Mouse (Mus musculus): ENCODE measurements around the gene Tubd1. TPM values are rescaled to one million over a fixed set of nuclear protein-coding genes. Genes with fewer than 3 reads are reported as not detected.

The Tubd1 gene
- total and polyA plus RNA-seq, 2 experiments from 2014 or later = 2.6 to 6.4 TPM

GRCm38 (mm10) chr11:86583990-86584897 is 39.5 kb downstream of the Tubd1 start:
- 90% methylated on average over 14 of the region's 14 CpGs for WGBS
- no peaks in the 10 kb centered on the region for H3K36me3 ChIP-seq (ENCODE audit: insufficient read depth, low read length)
- no peaks in the 10 kb centered on the region for H3K27me3 ChIP-seq (ENCODE audit: insufficient read depth, low read length)
- no peak overlapping the region for H3K27ac ChIP-seq
- H3K4me2 ChIP-seq (ENCODE audit: low read depth, low read length) = no peak overlapping the region
- no peak for TF ChIP-seq CTCF (IDR thresholded peaks at IDR 0.05; ENCODE audit: low read depth)
- 0 out of 2 replicates have a peak, but pooled peaks cover 3% of the 10 kb centered on the region for H3K4me1 ChIP-seq (ENCODE audit: insufficient read depth, low read length)
- no peak overlapping the region for H3K9ac ChIP-seq (replicated peaks; ENCODE audit: low read length)
- no peak overlapping the region for H3K4me3 ChIP-seq (ENCODE audit: low read length)
- H3K9me3 ChIP-seq (ENCODE audit: low read length) = no peaks in the 10 kb centered on the region
- DNase-seq (ENCODE audit: low spot score) = no peak
- ATAC-seq = no peak

- ATAC-seq = no peak
These were observed 40.3 kb downstream of the Tubd1 start for GRCm38 (mm10) chr11:86584898-86585597.

GRCm38 (mm10) chr11:86585598-86585984 is 40.8 kb downstream of the Tubd1 start:
- H3K36me3 ChIP-seq (ENCODE audit: insufficient read depth, low read length) = no peaks in the 10 kb centered on the region
- H3K27me3 ChIP-seq (ENCODE audit: insufficient read depth, low read length) = no peaks in the 10 kb centered on the region
- no peak for ATAC-seq
- 62% methylated on average over 3 of the region's 3 CpGs for WGBS
- no peaks in the 10 kb centered on the region for H3K9me3 ChIP-seq (ENCODE audit: low read length)
- H3K27ac ChIP-seq = no peak overlapping the region
- H3K4me2 ChIP-seq (ENCODE audit: low read depth, low read length) = peak overlapping the region; percentile 16; the same call in 1 of the 2 replicates
- H3K9ac ChIP-seq (replicated peaks; ENCODE audit: low read length) = no peak overlapping the region
- 0 out of 2 replicates have a peak overlapping the region, but pooled peaks have one; percentile 3 for H3K4me3 ChIP-seq (ENCODE audit: low read length)
- no peak for DNase-seq (ENCODE audit: low spot score)
- H3K4me1 ChIP-seq (ENCODE audit: insufficient read depth, low read length) = no peaks in the 10 kb centered on the region
- no peak for TF ChIP-seq CTCF (IDR thresholded peaks at IDR 0.05; ENCODE audit: low read depth)

More at GRCm38 (mm10) chr11:86584898-86585597, 40.3 kb downstream of the Tubd1 start:
- H3K4me1 ChIP-seq (ENCODE audit: insufficient read depth, low read length) = no peaks in the 10 kb centered on the region
- no peak overlapping the region for H3K27ac ChIP-seq
- H3K9me3 ChIP-seq (ENCODE audit: low read length) = no peaks in the 10 kb centered on the region
- DNase-seq (ENCODE audit: low spot score) = no peak
- H3K27me3 ChIP-seq (ENCODE audit: insufficient read depth, low read length) = no peaks in the 10 kb centered on the region
- no peaks in the 10 kb centered on the region for H3K36me3 ChIP-seq (ENCODE audit: insufficient read depth, low read length)
- no peak overlapping the region for H3K9ac ChIP-seq (replicated peaks; ENCODE audit: low read length)
- 74% methylated on average over 7 of the region's 7 CpGs for WGBS
- H3K4me2 ChIP-seq (ENCODE audit: low read depth, low read length) = peak overlapping the region; percentile 16; the same call in 1 of the 2 replicates
- no peak for TF ChIP-seq CTCF (IDR thresholded peaks at IDR 0.05; ENCODE audit: low read depth)
- no peak overlapping the region for H3K4me3 ChIP-seq (ENCODE audit: low read length)

GRCm38 (mm10) chr11:86586177-86586867 is 41.5 kb downstream of the Tubd1 start:
- TF ChIP-seq CTCF (IDR thresholded peaks at IDR 0.05; ENCODE audit: low read depth) = no peak
- Histone ChIP-seq H3K9me3 (ENCODE audit: low read length) (no peaks in the 10 kb centered on the region), H3K36me3 (ENCODE audit: insufficient read depth, low read length) (no peaks in the 10 kb centered on the region), H3K4me3 (ENCODE audit: low read length) (peak overlapping the region; percentile 27), H3K9ac (replicated peaks; ENCODE audit: low read length) (peak overlapping the region; percentile 40; the same call in 1 of the 2 replicates), H3K27ac (peak overlapping the region; percentile 27; the same call in 1 of the 2 replicates), H3K4me1 (ENCODE audit: insufficient read depth, low read length) (no peaks in the 10 kb centered on the region), H3K27me3 (ENCODE audit: insufficient read depth, low read length) (no peaks in the 10 kb centered on the region), H3K4me2 (ENCODE audit: low read depth, low read length) (peak overlapping the region; percentile 48)
- DNase-seq (ENCODE audit: low spot score) (no peak), ATAC-seq (no peak)
- 33% methylated on average over 12 of the region's 12 CpGs for WGBS

- TF ChIP-seq CTCF (IDR thresholded peaks at IDR 0.05; ENCODE audit: low read depth) = no peak
- no peaks in the 10 kb centered on the region for H3K4me1 ChIP-seq (ENCODE audit: insufficient read depth, low read length)
- H3K27ac ChIP-seq = 0 out of 2 replicates have a peak overlapping the region, but pooled peaks have one; percentile 27
- H3K9ac ChIP-seq (replicated peaks; ENCODE audit: low read length) = peak overlapping the region; percentile 40; the same call in 1 of the 2 replicates
- peak overlapping the region; percentile 48 for H3K4me2 ChIP-seq (ENCODE audit: low read depth, low read length)
- 18% methylated on average over 15 of the region's 15 CpGs for WGBS
- H3K9me3 ChIP-seq (ENCODE audit: low read length) = no peaks in the 10 kb centered on the region
- ATAC-seq = peak; percentile 69
- H3K36me3 ChIP-seq (ENCODE audit: insufficient read depth, low read length) = no peaks in the 10 kb centered on the region
- H3K27me3 ChIP-seq (ENCODE audit: insufficient read depth, low read length) = no peaks in the 10 kb centered on the region
- peak overlapping the region; percentile 27 for H3K4me3 ChIP-seq (ENCODE audit: low read length)
- peak; percentile 21 for DNase-seq (ENCODE audit: low spot score)
These were observed 42.3 kb downstream of the Tubd1 start for GRCm38 (mm10) chr11:86586868-86587792.

Data from hindbrain, postnatal 0 days (tissue).